Mouse (Mus musculus): ENCODE results near the gene Hexdc.
A peak's percentile ranks its signal among the peaks of the same experiment; 100 is the strongest.

Hexdc gene

DNA sequence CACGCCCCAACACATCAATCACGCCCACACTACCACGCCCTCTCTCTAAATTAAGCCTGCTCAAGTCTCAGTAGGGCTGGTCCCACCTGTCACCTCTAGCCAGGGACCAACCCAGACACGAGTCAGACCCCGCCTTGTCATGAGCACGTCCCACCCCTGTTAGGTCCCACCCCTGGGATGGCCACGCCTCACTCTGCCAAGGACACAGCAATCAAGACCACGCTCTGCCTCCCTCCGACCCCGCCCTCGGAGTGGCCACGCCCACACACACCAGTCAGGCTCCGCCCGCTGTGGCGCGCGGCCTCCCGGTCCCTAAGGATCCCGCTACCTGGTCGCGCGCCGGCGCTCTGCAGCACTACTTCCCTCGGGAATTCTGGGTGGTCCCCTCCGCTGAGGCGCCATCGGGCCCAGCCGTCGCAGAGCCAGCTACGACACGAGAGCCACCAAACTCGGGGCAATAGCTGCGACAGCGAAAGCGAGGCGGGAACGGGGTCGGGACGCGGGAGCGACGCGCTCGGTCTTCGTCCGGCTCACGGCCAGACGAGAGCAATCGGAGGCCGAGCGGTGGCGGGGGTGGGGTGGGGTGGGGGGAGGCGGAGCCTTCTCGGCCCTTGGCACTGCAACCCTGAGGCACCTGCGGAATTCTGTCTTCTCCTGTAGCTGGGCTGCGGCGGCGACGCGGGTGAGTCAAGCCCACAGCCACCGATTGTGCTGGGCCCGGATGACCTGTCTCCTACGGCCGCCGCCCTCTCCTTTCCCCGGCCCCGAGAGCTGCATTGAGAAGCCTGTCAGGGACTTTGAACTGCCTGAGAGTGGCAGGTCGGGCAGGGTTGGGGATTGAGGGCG, at the start of gene Hexdc, which contains the start of gene Ogfod3:
Gene Hexdc, plus strand, starts transcription at position 273 of the 846 bp plus-strand sequence.
Gene Ogfod3, minus strand, starts transcription at position 551 of the 846 bp plus-strand sequence.
- DNase-seq (ENCODE audit: low spot score in 2 of 2): peak; percentile 91 to 96

DNA sequence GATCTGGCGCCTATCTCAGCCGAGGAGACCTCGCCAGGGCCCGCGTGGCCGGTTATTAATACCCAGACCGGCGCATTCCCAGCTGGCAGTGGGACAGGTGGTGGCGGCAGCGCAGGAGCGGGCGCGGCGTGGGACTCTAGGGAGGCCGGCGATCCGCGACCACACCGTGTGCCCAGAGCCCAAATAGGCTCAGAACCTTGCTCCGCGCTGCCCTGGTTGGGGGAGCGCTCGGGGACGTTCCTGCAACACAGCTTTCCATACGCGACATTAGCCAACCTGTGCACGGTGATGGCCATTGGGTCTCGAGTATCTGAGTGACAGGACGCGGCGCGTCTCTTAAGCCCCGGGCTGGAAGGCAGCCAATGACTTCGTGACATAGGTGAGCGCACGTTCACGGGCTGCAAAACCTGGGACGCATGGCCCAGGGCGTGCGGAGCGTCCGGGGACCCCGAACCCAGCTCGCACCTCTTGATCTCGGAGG, 47.8 kb upstream of the Hexdc start:
- no peak for DNase-seq (ENCODE audit: low spot score in 2 of 2)

DNA sequence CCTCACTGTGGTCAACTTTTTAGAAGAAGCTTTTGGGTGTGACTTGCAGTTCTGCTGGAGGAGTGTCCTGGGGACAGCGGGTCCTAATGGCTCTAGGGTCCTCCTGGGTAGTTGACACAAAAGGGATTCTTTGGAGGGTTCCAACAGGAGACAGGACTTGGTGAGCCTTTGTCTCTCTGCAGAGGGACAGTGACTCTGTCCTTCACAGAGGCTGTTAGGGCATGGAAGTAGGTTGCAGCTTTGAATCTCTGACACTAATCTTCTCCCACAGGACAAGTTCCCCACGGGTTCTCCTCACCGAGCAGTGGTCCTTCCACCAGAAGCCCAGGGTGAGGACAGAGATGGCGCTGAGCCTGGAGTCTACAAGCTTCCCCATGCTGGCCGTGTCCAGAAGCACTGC, 44.3 kb upstream of the Hexdc start, which contains the start of gene Uts2r:
Gene Uts2r, plus strand, starts transcription at position 301 of the 400 bp plus-strand sequence.
- no peak for DNase-seq (ENCODE audit: low spot score in 2 of 2)

DNA sequence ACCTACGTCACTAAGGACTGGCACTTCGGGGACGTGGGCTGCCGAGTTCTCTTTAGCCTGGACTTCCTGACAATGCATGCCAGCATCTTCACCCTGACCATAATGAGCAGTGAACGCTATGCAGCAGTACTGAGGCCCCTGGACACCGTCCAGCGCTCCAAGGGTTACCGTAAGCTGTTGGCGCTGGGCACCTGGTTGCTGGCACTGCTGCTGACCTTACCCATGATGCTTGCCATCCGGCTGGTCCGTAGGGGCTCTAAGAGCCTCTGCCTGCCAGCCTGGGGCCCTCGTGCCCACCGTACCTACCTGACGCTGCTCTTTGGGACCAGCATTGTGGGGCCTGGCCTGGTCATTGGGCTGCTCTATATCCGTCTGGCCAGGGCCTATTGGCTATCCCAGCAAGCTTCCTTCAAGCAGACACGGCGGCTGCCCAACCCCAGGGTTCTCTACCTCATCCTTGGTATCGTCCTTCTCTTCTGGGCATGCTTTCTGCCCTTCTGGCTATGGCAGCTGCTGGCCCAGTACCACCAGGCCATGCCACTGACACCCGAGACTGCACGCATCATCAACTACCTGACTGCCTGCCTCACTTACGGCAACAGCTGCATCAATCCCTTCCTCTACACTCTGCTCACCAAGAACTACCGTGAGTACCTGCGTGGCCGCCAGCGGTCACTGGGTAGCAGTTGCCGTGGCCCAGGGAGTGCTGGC, 43.4 kb upstream of the Hexdc start:
- DNase-seq (ENCODE audit: low spot score in 2 of 2): no peak

DNA sequence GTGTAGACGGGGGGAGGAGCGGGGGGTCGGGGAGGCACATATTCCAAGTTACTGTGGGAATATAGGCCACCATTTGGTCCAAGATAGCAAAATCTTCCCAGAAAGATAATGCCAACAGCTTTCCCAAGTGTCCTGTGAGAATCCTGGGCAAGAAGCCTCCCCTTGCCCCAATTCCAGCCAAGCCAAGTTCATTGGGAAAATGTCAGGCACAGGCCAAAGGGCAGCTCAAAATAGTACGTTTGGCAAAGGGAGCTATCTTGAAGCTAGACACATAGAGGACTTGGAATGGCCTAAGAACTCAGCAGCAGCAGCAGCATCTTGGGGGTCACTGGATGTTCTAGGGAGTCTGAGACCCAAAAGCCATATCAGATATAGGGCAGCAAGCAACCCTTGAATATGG, 40.5 kb upstream of the Hexdc start:
- DNase-seq (ENCODE audit: low spot score in 2 of 2): no peak

DNA sequence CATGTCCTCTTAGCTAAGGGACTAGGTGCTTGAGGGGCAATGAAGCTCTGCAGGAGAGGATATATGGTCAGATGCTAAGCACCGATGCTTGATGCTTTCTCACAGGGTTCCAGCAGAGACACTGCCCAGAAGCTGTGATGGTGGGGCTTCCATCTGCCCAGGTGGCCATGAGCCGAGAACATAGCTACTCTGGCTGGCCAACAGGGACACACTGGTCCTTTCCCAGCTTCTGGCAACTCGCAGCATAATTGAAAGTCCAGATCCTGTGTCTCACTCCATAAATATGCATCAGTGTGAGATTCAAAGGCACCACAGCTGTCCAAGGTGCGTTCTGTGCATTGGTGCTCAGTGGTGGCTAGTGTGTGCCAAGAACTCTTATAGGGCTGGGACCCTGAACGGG, 31.0 kb upstream of the Hexdc start:
- no peak for DNase-seq (ENCODE audit: low spot score in 2 of 2)

DNA sequence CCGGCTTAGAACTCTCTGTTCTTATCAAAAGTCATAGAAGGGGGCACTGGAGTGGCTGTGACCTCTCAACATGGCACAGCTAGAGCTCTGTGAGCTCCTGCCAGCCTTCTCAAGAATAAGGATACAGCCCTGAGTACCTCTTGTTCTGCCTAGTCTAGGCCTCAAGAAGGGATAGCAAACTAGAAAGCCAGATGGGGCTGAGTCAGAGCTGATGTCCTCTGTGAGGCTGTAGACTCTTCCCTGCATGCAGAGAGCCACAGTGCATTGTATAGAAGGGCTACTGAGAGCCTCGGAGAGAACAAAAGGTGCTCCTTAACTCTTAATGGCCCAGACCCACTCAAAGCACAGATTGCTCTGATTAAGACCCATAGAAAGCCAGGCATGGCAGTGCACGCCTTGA, 30.0 kb upstream of the Hexdc start:
- DNase-seq (ENCODE audit: low spot score in 2 of 2): no peak

DNA sequence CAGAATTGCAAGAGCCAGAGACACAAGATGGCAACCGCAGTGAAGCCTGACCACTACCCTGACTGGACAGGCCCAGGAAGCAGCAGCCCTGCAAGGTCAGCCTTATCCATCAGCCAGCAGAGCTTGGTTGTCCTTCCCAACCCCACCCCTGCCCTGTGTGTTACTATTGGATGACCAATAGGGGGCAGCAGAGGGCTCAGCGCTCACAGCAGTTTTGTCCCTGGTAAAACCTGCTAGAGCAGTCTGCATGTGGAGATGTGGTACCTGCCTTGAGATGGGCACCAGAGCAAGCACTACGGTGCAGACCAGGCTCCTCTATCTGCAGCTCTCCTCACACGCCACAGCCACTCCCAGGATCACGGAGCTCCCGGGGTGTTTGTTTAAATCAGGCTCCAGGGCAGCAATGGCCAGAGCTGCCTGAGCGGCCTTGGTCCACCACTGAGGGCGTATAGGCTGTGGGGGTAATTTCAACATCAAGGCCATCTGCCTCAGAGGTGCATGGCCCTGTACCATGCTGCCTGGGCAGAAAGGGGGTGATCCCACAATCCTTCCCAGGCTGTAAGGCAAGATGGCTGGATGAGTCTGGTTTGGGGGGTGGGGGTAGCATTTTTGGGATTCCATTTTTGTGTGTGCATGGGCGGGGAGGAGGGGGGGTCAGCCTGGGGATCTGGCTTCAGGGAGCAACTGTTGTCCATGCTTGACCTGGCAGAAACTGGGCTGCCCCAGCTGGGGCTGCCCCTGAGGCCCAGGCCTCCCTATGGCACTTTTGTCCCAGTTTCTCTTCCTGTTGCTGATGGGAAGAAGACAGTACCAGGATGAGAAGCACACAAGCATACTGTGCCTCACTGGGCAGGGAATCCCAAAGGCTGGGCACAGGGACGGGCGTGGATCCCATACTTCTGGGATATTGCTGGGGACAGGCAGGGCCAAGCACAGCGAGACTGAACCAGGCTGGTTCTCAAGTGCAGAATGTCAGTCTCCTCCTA, 27.7 kb upstream of the Hexdc start:
- DNase-seq (ENCODE audit: low spot score in 2 of 2): peak in 1 of 2 experiments; percentile 32

DNA sequence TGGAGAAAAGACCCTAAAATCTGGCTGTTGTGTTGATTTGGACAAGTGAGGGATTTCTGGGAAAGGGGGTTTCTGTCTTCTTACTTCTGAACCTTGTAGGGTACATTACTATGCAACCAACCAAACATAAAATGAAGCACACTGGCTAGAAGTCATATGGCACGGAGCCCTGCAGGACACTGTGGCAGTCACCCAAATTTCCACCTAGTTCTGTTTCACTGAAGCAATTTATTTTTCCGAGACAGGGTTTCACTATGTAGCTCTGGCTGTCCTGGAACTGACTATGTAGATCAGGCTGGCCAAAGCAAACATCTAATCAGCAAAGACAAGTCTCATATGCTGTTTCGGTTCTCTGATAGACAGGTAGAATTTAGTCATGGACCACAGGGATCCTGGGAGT, 14.6 kb upstream of the Hexdc start:
- DNase-seq (ENCODE audit: low spot score in 2 of 2): no peak

DNA sequence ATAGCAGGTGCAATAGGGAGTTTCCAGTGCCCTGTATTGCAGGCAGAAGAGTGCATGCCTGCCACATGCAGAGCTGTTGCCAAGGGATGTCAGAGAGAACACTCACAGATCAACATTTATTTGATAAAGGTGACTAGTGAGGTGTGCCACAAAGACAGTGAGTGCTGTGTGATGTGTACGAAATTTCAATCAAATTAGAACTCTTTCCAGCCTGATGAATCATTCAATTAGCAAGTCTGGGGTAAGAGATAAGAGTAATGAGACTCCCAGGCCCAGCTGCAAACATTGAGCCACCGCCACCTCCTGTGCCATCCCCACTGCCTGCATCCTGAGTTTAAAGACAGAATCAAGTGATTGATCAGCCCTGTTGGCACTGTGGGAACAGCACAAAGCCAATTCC, 11.5 kb upstream of the Hexdc start:
- no peak for DNase-seq (ENCODE audit: low spot score in 2 of 2)

DNA sequence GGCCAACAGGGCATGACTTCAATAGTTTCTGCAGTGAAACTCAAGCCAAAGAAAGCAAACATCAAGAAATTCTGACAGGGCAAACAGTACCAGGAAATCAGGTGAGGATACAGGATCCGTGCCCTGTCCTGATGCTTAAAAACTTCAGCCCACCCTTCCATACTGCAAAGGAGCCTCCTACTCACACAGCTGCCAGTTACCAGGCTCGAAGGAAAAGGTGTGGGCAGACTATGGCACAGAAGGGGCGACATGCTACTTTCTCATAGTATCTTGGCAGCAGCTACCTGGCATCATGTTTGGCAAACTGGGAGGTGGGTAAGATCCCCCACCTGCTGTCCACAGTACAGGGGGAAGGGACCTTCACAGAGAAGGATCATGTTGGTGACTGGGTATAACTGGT, 10.8 kb upstream of the Hexdc start:
- DNase-seq (ENCODE audit: low spot score in 2 of 2): no peak

DNA sequence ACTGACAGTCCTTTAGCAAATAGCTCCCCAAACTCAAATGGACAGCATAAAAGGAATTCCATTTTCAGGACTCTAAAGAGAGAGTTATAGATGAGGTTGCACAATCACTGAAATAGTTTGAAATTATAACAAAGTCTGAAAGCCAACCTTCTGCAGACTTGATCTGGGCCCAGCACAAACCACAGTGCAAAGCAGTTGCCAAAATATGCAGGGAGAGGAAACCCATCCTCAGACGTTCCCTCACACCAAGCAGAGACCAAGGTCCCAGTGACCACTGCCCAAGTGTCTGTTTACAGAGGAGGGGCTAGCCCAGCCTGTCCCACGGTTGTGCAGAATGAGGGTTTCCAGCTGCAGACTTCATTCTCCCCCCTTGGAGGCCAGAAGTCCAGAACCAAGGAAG, 5.6 kb upstream of the Hexdc start:
- no peak for DNase-seq (ENCODE audit: low spot score in 2 of 2)

DNA sequence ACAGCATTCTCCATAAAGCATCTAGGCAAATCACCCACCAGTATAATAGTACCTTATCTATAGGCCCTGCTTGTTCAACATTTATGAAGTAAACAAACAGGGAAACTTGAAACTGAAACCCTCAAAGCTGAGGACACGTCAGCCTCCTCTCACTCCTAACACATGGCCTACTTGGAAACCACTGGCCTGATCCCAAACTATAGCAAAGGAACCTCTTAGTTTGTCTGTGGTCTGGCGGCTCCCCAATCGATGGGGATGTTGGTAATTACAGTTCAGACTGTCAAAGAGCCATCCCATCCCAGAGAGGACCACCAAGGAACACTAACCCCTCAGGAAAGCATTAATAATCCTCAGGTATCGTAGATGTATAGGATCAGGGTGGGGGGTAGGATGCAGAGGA, 4.4 kb upstream of the Hexdc start:
- DNase-seq (ENCODE audit: low spot score in 2 of 2): no peak

DNA sequence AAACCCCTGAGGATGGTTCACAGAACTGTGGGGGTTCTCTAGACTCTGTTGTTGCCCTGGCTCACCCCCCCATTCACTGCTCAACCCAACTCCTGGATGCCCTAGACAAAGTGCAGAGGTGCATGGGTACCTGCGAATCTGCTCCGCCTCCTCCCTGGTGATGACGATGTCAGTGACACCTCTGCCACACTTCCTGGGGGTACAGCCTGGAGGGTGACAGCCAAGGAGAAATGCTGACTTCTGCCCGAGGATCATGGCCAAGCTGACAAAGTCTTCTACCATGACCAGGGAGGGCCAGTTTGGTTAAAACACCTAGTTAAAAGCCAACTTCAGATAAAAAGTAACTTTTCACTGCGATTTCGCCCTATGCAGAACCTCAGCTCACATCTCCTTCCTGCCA, 3.5 kb upstream of the Hexdc start:
- DNase-seq (ENCODE audit: low spot score in 2 of 2): no peak

DNA sequence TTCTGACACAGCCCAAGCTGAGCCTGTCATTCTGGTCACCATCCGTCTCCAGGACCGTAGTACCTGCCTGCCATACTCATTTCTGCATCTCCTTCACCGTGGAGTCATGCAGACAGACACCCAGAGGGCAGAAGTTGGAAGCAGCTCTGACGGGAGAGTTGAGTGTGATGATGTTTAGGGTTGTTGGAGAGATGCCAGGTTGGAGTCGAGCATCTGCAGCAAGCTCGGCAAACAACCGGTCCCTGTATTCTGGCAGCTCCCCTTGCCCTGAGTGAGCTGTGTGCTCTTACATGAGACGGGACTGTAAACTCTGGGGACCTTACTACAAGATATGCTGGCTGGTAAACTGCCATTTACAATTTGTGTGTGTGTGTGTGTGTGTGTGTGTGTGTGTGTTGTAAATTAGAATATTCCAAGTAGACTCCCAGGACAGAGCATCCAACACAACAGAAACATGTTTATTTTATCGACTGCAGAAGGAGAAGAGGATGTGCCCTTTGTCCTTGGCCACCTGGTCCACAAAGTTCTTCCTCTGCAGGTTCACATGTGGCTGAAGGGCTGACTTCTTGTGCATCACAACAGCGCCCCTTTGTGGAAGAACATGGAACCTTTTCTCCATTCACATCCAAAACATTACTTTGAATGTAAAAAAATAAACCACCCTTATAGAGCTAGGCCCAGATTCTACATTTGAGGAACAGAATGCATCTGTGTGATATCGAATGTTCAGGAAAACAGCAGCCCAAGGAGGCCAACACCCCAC, 2.6 kb upstream of the Hexdc start:
- DNase-seq (ENCODE audit: low spot score in 2 of 2): no peak

DNA sequence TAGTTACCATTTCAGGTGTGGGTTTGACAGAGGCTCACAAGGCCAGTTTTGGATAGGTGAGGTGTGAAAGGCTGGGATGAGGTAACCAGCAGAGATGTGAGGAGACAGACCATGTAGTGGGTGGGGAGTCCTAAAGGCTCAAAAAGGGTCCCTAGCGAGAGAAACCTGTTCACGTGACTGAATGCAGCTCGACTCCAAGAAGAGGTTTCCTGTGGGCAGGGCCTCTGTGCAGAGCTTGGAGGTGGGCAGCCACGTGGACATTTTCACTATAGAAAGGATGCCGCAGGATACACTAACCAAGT, 423 bp upstream of the Hexdc start:
- DNase-seq (ENCODE audit: low spot score in 2 of 2): no peak

DNA sequence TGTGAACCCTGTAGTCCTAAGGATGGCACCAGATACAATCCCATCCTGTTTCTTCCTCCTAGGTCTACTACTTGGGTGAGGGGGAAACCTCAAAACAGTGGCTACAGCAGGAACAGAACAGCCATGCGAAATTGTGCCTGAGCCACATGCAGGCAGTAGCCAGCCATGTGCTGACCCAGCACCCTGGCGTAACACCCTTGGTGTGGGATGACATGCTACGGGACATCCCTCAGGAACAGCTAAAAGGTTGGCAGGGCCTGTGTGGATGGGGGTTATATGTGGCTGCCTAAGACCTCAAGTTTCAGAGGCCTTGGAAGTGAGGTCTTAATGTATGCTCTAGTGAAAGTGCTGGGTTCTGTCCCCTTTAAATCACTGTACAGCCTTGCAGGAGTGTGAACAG, 12.6 kb downstream of the Hexdc start:
- no peak for DNase-seq (ENCODE audit: low spot score in 2 of 2)

DNA sequence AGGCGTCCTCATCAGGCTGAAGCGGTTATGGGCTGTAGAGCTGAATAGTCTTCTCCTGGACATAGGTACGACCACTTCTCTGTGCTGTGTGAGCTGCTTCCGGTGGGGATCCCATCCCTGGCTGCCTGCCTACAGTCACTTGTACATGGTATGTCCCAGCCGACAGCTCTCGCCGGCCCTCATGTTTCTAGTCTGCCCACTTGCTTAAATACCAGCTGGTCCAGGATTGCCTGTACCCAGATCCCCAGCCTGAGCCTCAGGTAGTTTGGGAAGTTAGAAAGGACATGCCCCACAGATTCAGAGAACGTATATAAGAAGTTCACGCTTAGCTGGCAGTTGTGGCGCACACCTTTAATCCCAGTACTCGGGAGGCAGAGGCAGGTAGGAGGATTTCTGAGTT, 15.5 kb downstream of the Hexdc start:
- DNase-seq (ENCODE audit: low spot score in 2 of 2): no peak

DNA sequence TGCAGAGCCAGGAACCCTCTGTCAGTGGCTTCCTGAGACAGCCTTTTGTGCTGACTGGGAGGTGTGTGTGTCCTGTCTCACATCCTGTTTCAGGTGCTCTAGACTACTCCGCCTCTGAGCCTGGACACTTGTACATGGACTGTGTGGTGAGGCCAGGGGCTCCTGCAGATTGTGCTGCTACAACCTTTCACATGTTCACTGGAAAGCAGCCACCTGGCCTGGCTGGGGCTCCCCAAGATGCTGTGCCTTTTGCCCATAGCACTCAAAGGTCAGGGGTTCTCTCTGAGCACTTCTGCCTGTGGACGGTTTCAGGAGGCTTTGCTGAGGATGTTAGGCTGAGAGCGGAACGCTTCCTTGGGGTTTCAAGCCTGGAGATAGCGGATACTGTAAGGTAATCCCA, 16.5 kb downstream of the Hexdc start:
- DNase-seq (ENCODE audit: low spot score in 2 of 2): no peak

DNA sequence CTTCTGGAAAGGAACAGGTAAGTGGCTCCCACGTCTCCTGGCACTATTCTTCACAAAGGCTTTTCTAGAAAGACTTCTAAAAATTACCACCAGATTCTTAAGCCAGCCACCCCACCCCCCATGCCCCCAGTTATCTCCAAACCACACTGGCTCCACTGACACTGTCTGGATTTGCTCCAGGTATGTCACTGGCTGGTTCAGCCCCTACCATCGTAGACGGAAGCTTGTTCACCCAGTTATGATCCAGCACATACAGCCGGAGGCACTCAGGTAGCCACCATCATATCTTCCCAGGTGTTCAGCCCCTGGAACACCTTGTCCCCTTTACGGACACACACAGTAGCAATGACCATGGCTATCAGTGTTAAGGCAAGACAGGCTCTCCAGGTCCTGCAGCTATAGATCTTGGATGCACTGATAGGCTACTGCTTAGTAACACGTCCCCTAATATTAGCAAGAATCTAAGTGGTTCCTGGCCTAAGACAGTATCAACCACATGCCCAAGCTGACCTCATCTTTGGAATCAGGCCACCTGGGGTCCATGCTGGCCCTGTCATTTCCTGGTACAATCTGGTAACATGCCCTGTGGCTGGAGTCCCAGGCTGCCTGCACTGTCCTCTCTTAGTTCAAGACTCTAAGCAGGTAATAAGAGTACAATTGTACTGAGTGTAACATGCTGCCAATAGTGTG, 17.2 kb downstream of the Hexdc start:
- DNase-seq (ENCODE audit: low spot score in 2 of 2): no peak

All from urinary bladder, postnatal 4 days (tissue).